Mouse (Mus musculus): Measurements from ENCODE around the gene Znrf1. TPM values are rescaled to one million over a fixed set of nuclear protein-coding genes. Genes with fewer than 3 reads are reported as not detected.

Gene Znrf1
- total RNA-seq (2023) = 23.6 to 35.8 TPM (median 26.0 TPM) in 4 replicates

GRCm38 (mm10) chr8:111536031-111536977, at the start of gene Znrf1:
Znrf1 (plus strand) TSS chr8:111536097.

GRCm38 (mm10) chr8:111521713-111522429, 14.0 kb upstream of the Znrf1 start, which contains the start of gene Wdr59:
Wdr59 (minus strand) TSS chr8:111522092.

GRCm38 (mm10) chr8:111630105-111630521, 94.2 kb downstream of the Znrf1 start, which contains the start of gene Ldhd:
Ldhd (minus strand) TSS chr8:111630374.

GRCm38 (mm10) chr8:111643264-111644141, 107.6 kb downstream of the Znrf1 start, which contains the start of gene Zfp1:
Zfp1 (plus strand) TSS chr8:111643401.

Other genes starting within 250 kb of the Znrf1 start
- 30.3 to 31.2 TPM (median 31.1 TPM) in 4 replicates for gene Rfwd3, start 235.9 kb upstream of the Znrf1 start, total RNA-seq (2023)
- gene Mlkl, start 197.9 kb upstream of the Znrf1 start, total RNA-seq (2023) = 0.49 to 1.1 TPM (median 0.69 TPM) in 3 of 4 replicates, not detected in the other
- not detected in 4 replicates for gene Fa2h, start 142.3 kb upstream of the Znrf1 start, total RNA-seq (2023)
- gene Wdr59, start 14.0 kb upstream of the Znrf1 start, total RNA-seq (2023) = 12.6 to 16.0 TPM (median 14.4 TPM) in 4 replicates
- 0.26 to 0.49 TPM (median 0.40 TPM) in 4 replicates for gene Ldhd, start 94.3 kb downstream of the Znrf1 start, total RNA-seq (2023)
- 17.2 to 21.1 TPM (median 19.0 TPM) in 4 replicates for gene Zfp1, start 107.3 kb downstream of the Znrf1 start, total RNA-seq (2023)
- 0.69 to 1.4 TPM (median 1.3 TPM) in 3 of 4 replicates, not detected in the other for gene Ctrb1, start 154.9 kb downstream of the Znrf1 start, total RNA-seq (2023)
- 0.28 to 0.79 TPM (median 0.56 TPM) in 4 replicates for gene Bcar1, start 207.7 kb downstream of the Znrf1 start, total RNA-seq (2023)

All from B cell, adult 62 days (primary cell).